Mouse (Mus musculus) urinary bladder, postnatal 25 days (tissue): ENCODE measurements around the gene Gm4131.
A peak's percentile ranks its signal among the peaks of the same experiment; 100 is the strongest.
"Not testable (repeated sequence)": the region's sequence is repeated elsewhere in the genome, so short reads cannot be mapped to it uniquely, and the experiment has no call there.

Experiments
- DNase-seq: peaks from one replicate; pipeline ENCODE4 v3.0.0; 2022; ENCODE audit warnings: low spot score

Gm4131 gene

DNA sequence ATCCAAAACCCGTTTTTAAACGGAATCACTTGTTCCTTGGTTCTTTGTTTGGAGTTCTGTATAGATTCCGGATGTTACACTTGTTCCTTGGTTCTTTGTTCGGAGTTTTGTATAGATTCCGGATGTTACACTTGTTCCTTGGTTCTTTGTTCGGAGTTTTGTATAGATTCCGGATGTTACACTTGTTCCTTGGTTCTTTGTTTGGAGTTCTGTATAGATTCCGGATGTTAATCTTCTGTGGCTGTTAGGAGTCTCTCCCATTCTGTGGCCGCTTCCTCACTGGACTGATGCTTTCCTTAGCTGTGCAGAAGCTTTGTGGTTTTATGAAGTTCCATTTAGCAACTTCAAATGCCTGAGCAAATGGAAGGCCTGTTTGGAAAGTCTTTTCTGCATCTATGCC, at the start of gene Gm4131:
Gm4131 (minus strand) TSS at position 101 of the 400 bp plus-strand sequence.
- DNase-seq, result not testable (repeated sequence)

DNA sequence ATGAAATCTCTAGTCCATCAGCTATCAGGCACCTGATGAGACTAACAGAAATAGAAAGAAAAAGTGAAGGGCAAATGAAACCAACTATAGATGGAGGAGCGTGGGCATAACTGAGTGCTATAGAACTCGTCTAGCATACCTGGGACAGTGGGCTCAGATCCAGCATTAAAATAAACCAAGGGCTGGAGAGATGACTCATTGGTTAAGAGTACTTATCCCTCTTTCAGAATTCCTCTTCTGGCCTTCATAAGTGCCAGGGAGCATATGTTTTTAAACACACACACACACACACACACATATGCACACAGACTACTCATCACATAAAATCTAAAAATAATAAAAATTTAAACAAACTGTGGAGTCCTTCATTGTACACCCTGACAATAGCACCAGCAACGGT, 43.2 kb upstream of the Gm4131 start:
- no peak for DNase-seq

DNA sequence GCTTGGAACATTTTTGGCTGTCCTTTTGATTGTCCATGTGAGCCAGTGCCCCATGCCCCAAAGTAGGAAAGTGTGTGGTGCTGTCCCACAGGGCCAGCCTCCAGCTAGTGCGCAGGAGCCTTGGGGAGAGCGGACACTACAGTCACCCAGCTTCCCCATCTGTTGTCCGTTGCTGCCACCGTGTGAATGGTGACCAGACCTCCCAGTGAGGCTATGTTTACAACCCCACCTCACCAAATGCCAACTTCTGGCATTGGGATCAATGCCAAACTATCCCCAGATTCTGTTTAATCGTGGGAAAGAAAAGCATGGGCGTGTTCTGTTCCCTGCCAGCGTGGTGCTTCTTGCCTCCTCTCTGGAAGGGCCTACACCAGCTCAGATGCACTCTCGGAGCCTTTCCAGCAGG, 41.1 kb upstream of the Gm4131 start:
- no peak for DNase-seq

DNA sequence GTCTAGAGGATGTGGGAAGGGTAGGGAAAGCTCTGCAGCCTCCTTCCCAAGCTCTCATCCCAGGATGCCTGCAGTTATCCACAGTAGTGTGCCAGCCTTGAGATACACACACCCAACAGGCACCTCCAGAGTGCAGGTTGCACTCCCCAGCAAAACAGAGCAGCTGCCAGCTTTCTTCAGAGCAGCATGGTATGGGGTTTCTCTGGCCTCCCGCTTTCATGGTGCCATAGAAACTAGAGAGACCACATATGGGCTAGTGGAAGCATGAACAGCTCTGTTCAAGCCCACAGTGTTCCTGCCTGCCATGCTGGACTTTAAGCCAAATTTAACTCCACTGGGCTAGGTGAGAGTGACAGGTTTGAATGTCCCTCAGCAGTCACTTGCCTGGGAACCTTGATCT, 36.1 kb upstream of the Gm4131 start:
- no peak for DNase-seq

DNA sequence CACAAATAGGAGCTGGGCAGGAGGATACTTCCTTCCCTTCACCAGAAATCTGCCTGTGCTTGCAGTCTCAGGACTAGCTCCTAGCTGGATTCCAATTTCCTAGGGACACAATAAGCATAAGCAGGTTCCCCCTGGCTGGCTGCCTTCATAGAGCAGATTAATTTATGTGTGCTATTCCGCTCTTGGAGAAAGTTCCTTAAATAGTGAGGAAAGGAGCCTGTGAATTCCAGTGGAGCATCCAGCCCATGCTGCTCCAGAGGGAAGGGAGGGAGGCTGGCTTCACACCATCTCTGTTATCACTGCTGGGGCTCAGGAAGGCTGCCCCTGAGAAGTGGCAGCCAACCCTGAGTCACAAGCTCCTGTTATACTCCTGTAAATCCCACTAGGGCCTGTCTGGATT, 35.5 kb upstream of the Gm4131 start:
- no peak for DNase-seq

DNA sequence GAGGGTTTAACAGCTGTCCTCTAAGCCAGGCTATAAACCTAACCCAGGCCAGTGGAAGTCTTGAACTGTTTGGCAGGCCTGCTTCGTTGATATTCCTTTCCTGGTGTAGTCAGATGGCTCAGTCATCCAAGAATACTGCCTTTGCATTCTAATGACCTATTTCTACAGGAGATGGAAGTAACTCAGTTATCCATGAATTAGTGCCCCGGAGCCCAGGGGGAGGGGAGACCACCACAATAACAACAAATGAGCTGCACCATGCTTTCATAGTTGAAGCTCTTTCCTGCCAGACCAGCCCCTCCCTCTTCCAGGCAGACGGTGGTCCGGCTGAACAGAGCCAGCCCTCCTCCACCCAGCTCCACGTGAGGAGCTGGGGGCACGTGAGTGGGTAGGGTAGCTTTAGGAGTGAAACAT, 33.4 kb upstream of the Gm4131 start:
- no peak for DNase-seq

DNA sequence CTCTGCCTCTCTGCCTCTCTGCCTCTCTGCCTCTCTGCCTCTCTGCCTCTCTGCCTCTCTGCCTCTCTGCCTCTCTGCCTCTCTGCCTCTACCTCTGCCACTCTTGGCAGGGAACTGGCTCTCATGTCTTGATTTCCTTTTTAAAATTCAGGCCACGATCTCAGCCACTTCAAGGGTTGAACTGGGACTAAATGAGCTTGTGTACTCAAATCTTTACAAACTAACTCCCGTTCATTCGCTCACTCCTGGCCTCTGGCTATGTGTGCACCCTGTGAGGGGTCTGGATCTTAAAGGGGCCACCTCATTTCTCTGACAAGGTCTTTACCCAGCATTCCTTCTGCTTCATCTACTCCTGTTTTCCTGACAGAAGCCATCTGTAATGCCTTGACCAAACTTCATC, 18.6 kb upstream of the Gm4131 start:
- DNase-seq, result no peak

DNA sequence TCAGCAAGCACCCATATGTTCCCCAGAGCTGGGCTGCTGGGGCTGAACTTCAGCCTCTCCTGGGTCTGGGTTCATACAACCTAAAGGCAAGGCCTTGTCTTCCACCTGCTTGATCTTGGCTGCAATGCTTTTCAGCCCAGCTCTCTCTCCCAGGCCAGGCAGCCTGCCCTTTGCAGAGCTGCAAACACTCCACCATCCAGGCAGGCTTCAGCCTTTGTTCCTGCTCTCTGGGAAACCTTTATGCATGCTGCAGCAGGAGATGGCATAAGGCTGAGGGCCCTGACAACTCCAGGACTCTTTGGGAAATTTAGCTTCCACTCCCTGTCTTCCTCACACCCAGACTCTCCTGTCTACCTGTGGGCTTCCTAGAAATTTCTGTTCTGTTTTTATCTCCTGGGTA, 17.9 kb upstream of the Gm4131 start:
- no peak for DNase-seq

DNA sequence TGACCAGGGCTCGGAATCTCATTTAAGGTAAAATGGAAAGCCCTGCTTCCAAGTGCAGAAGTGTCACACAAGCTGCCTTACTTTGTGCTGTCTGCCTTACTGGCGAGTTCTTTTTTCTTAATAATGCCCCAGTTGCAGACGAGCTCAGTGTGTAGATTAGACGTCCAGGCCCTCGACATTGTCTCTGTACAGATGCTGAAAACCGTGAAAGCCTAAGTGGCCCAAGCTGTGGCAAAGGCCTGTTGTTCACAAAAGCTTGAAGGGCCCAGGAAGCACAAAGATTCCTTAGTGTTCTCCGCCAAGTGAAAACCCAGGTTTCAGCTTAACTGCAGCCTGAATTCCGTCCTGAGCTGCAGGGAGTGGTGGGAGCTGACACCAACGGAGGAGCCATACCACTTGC, 15.0 kb upstream of the Gm4131 start:
- DNase-seq, result no peak

DNA sequence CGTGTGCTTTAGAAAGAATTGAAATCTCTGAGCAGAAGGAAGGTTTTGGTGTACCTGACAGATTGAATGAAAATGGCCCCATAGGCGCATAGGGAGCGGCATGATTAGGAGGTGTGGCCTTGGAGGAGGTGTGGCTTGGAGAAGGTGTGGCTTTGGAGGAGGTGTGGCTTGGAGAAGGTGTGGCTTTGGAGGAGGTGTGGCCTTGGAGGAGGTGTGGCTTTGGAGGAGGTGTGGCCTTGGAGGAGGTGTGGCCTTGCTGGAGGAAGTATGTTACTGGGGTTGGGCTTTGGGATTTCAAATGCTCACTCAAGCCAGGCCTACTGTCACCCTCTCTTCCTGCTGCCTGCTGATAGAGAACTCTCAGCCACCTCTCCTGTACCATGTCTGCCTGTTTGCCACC, 14.2 kb upstream of the Gm4131 start:
- DNase-seq, result no peak

DNA sequence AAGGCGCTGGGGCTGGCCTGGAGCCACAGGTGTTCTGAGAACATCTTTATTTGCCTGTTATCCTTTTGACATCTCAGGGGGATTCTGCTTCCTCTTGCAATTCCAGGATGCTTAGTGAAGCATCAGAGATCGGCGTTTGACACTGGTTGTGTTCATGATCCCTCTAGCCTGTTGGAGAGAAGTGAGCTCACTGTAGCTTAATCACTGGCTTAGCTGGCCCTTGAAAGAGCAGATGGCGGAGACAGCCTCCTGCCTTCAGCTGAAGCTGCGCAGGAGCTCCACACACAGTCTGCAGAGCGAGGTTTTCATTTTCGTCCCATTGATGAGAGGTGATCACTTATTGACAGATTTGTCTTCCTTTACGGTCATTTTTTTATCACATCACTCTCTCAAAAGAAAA, 9.1 kb upstream of the Gm4131 start:
- no peak for DNase-seq

DNA sequence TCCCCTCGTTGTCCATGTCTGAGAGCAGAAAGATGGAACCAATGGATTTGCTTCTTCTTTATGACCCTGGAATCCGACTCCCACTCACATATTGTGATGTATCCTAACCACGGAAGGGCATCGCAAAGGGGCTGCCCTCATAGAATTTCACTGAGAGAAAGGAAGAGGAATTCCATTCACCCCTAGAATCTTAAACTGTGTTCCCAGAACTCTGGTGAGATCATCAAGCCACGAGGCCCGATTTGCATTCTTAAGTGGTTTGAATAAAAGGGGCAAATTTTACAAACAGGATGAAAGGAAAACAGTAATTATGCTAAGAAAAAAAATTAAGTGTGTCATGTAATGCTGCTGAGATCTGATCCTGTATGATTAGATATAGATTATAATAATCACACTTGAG, 8.2 kb upstream of the Gm4131 start:
- DNase-seq, result no peak

DNA sequence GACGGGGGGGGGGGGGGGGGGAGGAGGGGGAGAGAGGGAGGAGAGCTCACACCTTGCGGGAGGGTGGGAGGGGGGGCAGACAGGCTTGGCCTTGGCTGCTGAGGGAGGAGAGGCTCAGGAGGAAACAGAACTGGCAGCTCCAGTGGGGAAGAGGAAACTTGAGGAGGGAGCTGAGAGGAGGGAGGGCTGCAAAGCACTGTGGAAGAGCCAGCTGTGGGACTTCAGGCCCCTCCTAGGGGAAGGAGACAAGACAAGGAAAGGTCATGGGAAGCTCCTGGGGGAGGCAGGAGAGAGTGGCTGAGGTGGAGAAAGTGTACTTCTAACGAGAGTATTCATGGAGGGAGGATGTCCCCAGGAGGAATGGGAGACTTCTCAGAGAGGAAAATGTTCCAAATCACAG, 6.7 kb upstream of the Gm4131 start:
- DNase-seq, result no peak

DNA sequence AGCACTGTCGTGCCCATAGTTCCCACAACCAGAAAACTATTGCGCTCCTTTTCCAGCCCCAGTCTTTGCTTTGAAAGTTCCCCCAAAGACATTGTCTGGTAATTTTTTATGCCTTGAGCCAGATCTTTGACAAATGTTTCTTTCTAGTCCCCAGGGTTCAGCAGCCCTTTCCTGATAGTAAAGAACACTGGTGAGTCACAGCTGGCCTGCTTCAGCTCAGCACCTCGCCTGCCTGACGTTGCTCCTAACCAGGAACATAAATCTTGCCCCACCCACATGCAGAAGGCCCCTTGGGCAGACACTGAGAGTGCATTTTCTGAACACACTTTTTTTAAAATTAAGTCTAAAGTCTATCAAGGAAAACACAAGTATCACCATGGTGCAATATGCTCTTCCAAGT, 3.6 kb upstream of the Gm4131 start:
- peak; percentile 15 for DNase-seq

DNA sequence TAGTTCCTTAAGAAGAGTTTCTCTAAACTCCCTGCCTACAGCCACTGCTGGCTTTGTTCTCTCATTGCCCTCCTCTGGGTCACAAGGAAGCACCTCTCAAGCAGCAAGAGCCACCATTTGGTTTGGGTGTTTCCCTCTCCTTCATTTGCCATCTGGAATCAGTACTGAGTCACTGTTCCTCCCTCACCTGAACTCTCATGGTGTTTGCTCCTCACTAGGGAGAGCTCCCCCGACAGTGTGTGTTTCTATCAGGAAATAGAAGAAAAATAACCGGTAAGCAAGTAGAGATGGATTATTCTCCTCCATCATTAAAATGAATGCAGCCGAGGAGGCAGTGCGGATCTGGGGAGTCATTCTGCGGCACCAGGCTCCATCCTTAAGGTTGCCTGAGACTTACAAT, 2.7 kb upstream of the Gm4131 start:
- DNase-seq, result no peak

DNA sequence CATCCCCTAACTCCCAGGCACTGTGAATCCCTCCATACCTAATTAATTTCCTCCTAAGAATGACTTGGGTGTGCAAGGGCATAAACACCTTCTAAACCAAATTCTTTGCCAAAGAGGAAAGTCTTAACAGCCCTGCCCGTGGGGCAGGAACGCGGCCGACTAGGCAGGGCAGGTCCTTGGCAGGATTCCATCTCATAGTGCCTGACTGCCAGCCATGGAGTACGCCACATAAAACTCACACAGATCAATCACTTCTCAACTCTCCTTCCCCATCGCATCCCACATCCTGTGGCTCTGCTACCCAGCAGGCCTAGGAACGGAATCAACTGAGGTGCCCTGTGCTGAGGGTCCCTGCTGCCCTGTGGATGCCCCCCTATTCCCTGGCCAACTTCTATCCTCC, 3.0 kb downstream of the Gm4131 start:
- no peak for DNase-seq

DNA sequence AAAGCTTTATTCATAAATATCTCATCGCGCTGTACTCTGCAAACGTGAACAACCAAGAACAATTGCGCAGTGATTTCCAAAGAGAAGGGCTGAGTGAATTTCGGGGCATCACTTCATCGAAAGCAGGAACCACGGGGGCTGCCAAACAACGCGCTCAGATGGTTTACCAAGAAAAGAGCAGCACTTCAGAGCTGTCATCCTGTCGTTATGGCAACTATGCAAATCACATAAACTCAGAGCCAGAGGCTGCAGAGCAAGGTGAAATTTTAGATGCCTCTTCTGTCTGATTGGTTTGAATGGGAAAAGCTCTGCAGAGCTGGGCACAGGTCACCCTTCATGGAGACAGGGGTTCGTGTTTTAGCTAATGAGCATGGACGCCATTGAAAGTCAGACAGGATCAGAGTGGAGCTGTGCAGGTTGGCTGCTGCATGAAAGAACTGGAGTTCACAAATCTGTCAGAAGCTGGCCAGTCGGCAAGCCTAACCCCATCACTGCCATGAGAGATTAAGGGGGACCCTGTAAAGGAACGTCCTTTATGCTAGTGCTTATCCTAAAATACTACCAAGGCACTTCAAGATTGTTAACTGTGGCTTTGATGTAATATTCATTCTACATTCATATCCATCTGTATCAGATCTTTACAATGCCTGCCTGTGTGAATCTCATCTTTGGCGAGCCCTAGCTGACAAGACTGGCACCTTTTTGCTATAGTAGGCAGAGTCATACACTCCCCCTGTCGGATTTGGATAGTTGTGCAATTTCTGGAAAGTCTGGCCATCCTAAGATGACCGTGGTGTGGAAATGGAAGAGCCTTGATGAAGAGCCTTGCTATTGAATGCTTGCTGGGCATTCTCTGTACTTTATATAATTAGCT, 4.6 kb downstream of the Gm4131 start:
- no peak for DNase-seq

DNA sequence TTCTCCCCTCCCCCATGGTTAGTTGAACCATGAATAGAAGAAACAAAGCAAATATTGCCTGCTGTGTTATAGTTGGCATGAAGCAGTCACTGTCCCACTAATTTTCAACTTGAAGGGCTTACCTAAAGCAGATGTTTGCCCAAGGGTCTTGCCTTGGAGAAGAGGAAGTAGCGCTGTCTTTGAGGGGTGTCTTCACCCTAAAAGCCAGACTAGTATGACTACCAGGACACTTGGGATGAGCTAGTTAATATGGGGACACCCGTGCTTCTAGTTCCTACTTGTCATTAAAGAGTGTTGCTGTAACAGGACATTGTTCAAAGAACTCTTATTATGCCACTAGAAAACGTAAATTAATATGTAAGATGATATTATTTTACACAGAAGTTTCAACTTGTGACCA, 9.6 kb downstream of the Gm4131 start:
- no peak for DNase-seq

DNA sequence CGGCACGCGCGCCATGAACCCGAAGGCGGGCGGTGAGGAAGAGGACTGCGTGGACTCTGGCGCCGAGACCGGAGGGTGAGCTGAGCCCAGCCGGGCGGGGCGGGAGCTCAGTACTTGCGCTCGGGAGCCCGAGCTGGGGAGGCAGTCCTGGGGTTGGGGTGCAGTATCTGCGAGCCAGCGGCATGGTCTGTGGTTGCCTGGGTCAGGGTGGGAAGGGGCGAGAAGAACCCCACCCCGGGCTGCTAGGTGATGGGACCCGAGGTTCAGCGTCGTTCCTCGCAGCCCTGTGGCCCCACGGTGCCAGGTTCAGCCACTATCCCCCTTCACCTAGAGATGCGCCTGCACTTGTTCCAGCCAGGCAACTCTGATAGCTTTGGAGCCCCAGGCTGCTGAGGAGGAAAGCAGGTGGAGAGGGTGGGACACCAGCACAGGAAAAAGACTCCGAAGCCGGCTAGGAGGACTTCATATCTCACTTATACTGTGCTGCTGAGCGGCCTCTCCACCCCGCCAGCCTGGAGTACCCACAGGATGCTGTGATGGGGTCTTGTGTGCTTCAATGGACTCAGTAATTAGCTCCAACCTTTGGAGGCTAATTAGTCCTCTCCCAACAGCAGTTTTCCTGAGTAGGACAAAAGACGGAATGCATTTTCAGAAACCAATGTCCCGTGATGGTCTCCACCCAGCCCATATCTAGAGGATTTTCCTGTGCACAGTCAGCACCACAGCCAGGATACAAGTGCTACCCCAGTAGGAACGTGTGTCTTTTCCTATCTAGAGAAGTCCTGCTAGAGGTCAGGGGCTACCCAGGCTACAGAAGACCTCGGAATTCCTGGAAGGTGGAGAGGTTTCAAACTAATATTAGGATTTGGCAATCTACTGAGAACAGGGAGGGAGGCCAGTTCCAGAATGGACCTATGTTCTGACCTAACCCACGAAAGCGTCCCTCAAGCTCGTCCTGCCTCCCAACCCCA, 10.6 kb downstream of the Gm4131 start:
- DNase-seq, result no peak

DNA sequence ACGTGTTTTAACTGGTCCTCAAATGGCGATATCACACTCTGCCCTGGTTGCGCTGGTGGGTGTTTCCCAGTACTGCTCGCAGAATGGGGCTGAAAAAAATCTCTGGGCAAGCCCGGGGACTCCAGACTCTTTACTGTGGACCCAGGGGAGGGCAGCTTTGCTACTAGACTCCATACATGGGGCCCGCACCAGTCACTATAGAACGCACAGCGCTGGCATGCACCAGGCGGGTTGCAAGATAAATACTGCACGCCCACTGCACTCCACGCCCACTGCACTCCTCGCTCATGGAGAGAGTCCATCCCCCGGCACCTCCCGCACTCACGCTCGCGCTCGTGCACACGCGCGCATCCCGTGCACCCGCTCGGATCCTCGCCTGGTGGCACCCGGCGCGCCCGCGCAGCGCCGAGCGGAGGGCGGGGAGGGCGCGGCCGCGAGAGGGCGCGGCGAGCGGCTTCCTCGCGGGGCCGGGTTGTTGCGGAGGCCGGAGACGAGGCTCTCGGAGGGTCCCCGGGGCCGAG, 11.4 kb downstream of the Gm4131 start, which contains the start of gene Fam124a:
Fam124a (plus strand) TSS at position 429 of the 521 bp plus-strand sequence.
- peak; percentile 59 for DNase-seq

DNA sequence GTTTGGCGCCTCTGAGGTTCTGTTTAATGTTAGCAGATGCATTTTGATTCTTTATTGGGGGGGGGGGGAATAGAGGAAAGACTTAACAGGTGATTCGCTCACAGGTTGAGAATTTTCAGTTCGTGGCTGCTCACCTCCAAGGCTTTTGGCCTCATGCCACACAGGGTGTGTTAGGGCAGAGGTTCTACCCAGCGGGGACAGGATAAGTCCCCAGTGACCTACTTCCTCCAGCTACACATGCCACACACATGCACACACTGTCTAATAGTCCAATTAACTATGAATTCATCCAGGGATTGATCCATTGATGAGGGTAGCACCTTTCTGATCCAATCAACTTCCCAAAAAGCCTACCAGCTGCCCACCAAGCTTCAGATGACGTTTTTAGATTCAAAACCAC, 12.9 kb downstream of the Gm4131 start:
- no peak for DNase-seq

DNA sequence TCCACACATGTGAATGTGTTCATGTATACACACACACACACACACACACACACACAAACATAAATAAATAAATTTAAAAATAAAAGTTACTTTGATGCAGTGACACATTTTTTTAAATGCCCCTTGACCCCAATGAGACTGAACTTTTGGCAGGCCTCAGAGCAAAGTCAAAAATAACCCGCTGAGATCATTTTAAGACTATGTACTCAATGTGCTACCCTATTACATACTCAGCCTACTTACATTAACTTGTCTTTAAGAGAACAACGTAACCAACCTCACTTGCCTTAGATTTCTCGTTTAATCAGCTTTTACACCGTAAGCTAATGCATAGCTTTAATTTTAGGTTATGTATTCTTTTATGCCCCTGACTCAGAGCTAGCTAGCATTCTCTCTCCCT, 13.9 kb downstream of the Gm4131 start:
- no peak for DNase-seq

DNA sequence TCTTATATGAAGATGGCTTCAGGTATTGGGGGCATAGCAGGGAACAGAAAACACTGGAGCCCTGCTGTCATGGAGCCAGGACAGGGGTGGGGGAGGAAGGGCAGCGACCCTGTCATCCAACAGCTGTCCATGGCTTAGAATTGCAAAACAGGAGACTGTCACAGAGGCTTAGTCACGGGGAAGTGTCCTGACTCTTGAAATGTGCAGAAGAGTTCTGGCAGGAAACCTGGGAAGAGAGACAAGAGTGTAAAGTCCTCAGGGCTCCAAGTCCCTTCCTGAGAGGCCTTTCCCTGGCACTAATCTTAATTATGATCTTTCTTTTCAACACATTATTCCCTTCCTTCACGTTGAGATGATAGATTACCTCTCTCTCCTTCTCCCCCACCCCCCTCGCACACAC, 16.6 kb downstream of the Gm4131 start:
- no peak for DNase-seq
